Mouse (Mus musculus): Measurements from ENCODE around the gene Stmn3.

Gene Stmn3

GRCm38 (mm10) chr2:181286629-181287337, 27.5 kb downstream of the Stmn3 start:
- DNase-seq (ENCODE audit: low read depth, low spot score), result no peak

GRCm38 (mm10) chr2:181279968-181280367, 34.3 kb downstream of the Stmn3 start:
- DNase-seq (ENCODE audit: low read depth, low spot score), result peak; percentile 60

- no peak for DNase-seq (ENCODE audit: low read depth, low spot score)
Measured at GRCm38 (mm10) chr2:181277866-181278265, 36.4 kb downstream of the Stmn3 start.

GRCm38 (mm10) chr2:181276766-181277165, 37.5 kb downstream of the Stmn3 start:
- no peak for DNase-seq (ENCODE audit: low read depth, low spot score)

- DNase-seq (ENCODE audit: low read depth, low spot score), result no peak
Measured at GRCm38 (mm10) chr2:181274639-181275038, 39.7 kb downstream of the Stmn3 start.

- no peak for DNase-seq (ENCODE audit: low read depth, low spot score)
Measured at GRCm38 (mm10) chr2:181273829-181274228, 40.5 kb downstream of the Stmn3 start.

- DNase-seq (ENCODE audit: low read depth, low spot score), result no peak
Measured at GRCm38 (mm10) chr2:181272092-181272491, 42.2 kb downstream of the Stmn3 start.

- no peak for DNase-seq (ENCODE audit: low read depth, low spot score)
Measured at GRCm38 (mm10) chr2:181266839-181267238, 47.5 kb downstream of the Stmn3 start.

All from brain, adult 2 months (tissue).